Mouse (Mus musculus): ENCODE measurements around the gene Cdh4.
A peak's percentile ranks its signal among the peaks of the same experiment; 100 is the strongest.

Gene Cdh4

GRCm38 (mm10) chr2:179729802-179730201 lies 287.6 kb downstream of the Cdh4 start:
- DNase-seq (ENCODE audit: low spot score in 2 of 2): no peak

- no peak for DNase-seq (ENCODE audit: low spot score in 2 of 2)
Observed at GRCm38 (mm10) chr2:179733141-179733831, 291.1 kb downstream of the Cdh4 start.

GRCm38 (mm10) chr2:179742419-179742818 lies 300.2 kb downstream of the Cdh4 start:
- DNase-seq (ENCODE audit: low spot score in 2 of 2): no peak

- DNase-seq (ENCODE audit: low spot score in 2 of 2): no peak
Observed at GRCm38 (mm10) chr2:179742828-179743227, 300.6 kb downstream of the Cdh4 start.

GRCm38 (mm10) chr2:179746491-179746890 lies 304.3 kb downstream of the Cdh4 start:
- no peak for DNase-seq (ENCODE audit: low spot score in 2 of 2)

- DNase-seq (ENCODE audit: low spot score in 2 of 2): no peak
Observed at GRCm38 (mm10) chr2:179749399-179749798, 307.2 kb downstream of the Cdh4 start.

- no peak for DNase-seq (ENCODE audit: low spot score in 2 of 2)
Observed at GRCm38 (mm10) chr2:179753811-179754210, 311.6 kb downstream of the Cdh4 start.

GRCm38 (mm10) chr2:179754776-179755175 lies 312.5 kb downstream of the Cdh4 start:
- DNase-seq (ENCODE audit: low spot score in 2 of 2): no peak

GRCm38 (mm10) chr2:179761718-179762441 lies 319.6 kb downstream of the Cdh4 start:
- DNase-seq (ENCODE audit: low spot score in 2 of 2): no peak

- DNase-seq (ENCODE audit: low spot score in 2 of 2): no peak
Observed at GRCm38 (mm10) chr2:179762521-179763305, 320.5 kb downstream of the Cdh4 start.

GRCm38 (mm10) chr2:179764460-179764859 lies 322.2 kb downstream of the Cdh4 start:
- no peak for DNase-seq (ENCODE audit: low spot score in 2 of 2)

- no peak for DNase-seq (ENCODE audit: low spot score in 2 of 2)
Observed at GRCm38 (mm10) chr2:179766664-179767526, 324.7 kb downstream of the Cdh4 start.

GRCm38 (mm10) chr2:179767527-179767849 lies 325.3 kb downstream of the Cdh4 start:
- no peak for DNase-seq (ENCODE audit: low spot score in 2 of 2)

GRCm38 (mm10) chr2:179769137-179769536 lies 326.9 kb downstream of the Cdh4 start:
- peak in 1 of 2 experiments; percentile 22 for DNase-seq (ENCODE audit: low spot score in 2 of 2)

- no peak for DNase-seq (ENCODE audit: low spot score in 2 of 2)
Observed at GRCm38 (mm10) chr2:179769943-179770342, 327.7 kb downstream of the Cdh4 start.

- no peak for DNase-seq (ENCODE audit: low spot score in 2 of 2)
Observed at GRCm38 (mm10) chr2:179774440-179775110, 332.3 kb downstream of the Cdh4 start.

GRCm38 (mm10) chr2:179775999-179776705 lies 333.9 kb downstream of the Cdh4 start:
- no peak for DNase-seq (ENCODE audit: low spot score in 2 of 2)

- no peak for DNase-seq (ENCODE audit: low spot score in 2 of 2)
Observed at GRCm38 (mm10) chr2:179779266-179779665, 337.0 kb downstream of the Cdh4 start.

- DNase-seq (ENCODE audit: low spot score in 2 of 2): no peak
Observed at GRCm38 (mm10) chr2:179780961-179781360, 338.7 kb downstream of the Cdh4 start.

GRCm38 (mm10) chr2:179787256-179787655 lies 345.0 kb downstream of the Cdh4 start:
- no peak for DNase-seq (ENCODE audit: low spot score in 2 of 2)

Measured in spleen, postnatal 10 days (tissue).